Mouse (Mus musculus): Measurements from ENCODE around the gene Spag6l.
"Not testable (repeated sequence)": the region's sequence is repeated elsewhere in the genome, so short reads cannot be mapped to it uniquely, and the experiment has no call there.

DNA sequence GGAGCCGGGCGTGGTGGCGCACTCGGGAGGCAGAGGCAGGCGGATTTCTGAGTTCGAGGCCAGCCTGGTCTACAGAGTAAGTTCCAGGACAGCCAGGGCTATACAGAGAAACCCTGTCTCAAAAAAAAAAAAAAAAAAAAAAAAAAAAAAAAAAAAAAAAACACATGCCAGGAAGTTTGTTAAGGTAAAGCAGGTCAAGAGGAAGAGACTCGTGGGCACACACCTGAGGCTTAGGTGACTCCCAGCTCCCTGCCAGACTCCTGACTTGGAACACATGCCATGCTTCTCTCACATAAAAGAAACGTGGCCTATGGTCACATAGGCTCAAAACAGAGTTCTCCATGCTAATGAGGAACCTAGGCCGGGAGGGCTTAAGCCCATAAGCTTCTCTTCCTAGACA, 26.8 kb upstream of the Spag6l start:
- not testable (repeated sequence) for TF ChIP-seq POLR2A (IDR thresholded peaks at IDR 0.05; ENCODE audit: low read depth, low read length); CTCF (IDR thresholded peaks at IDR 0.05; ENCODE audit: extremely low read depth, insufficient read depth, insufficient read length, insufficient replicate concordance)
